Mouse (Mus musculus) CH12.LX (cell line): Measurements from ENCODE around the gene Zbtb37. TPM values are rescaled to one million over a fixed set of nuclear protein-coding genes. Genes with fewer than 3 reads are reported as not detected.
"Not testable (repeated sequence)": the region's sequence is repeated elsewhere in the genome, so short reads cannot be mapped to it uniquely, and the experiment has no call there.

Source experiments
- DNase-seq: peaks from one replicate; pipeline ENCODE4 v3.0.0-alpha.2; 2013; ENCODE audit errors: extremely low read depth
- H3K27ac ChIP-seq: 2 replicates; pipeline ENCODE4 v1.5.1; 2012; ENCODE audit warnings: low read depth, mild to moderate bottlenecking, control low read depth, moderate library complexity; ENCODE audit not compliant: insufficient read depth
- H3K27me3 ChIP-seq: replicated peaks from 2 replicates; pipeline ENCODE3; 2012; ENCODE audit warnings: inconsistent platforms
- H3K36me3 ChIP-seq, 2 experiments: replicated peaks in 1 of 2; 2 replicates each; pipeline versions ENCODE3 to v1.6.1; 2012; ENCODE audit warnings: inconsistent platforms in 1 of 2, low read length in 1 of 2, mild to moderate bottlenecking in 1 of 2, mixed read lengths in 1 of 2, moderate library complexity in 1 of 2; ENCODE audit not compliant: control insufficient read depth in 1 of 2, insufficient read depth in 1 of 2
- H3K4me1 ChIP-seq, 2 experiments: 2 replicates each; pipeline ENCODE4 v1.6.1; 2012; ENCODE audit warnings: inconsistent platforms in 1 of 2, moderate library complexity in 1 of 2; ENCODE audit not compliant: insufficient read depth in 2 of 2, control insufficient read depth in 1 of 2
- H3K4me2 ChIP-seq: 2 replicates; pipeline ENCODE4 v1.6.1; 2012; ENCODE audit warnings: low read depth, mild to moderate bottlenecking, control low read depth; ENCODE audit not compliant: poor library complexity, insufficient read depth, severe bottlenecking
- H3K4me3 ChIP-seq, 3 experiments: fragments of 150-350 bp in 1 of 3; sonication (generic) in 1 of 3; replicated peaks in 1 of 3; 2 replicates each; pipeline versions ENCODE3 to v1.5.1; 2011 to 2012; ENCODE audit warnings: low read depth in 2 of 3, low read length in 2 of 3, mild to moderate bottlenecking in 2 of 3, moderate library complexity in 2 of 3, control low read depth in 1 of 3, improper control_type of control experiment in 1 of 3, inconsistent platforms in 1 of 3, mixed read lengths in 1 of 3; ENCODE audit not compliant: poor library complexity in 1 of 3
- H3K79me2 ChIP-seq: replicated peaks from 2 replicates; pipeline ENCODE4 v1.6.1; 2012; ENCODE audit warnings: mild to moderate bottlenecking, moderate library complexity; ENCODE audit not compliant: control insufficient read depth, poor library complexity, insufficient read depth, severe bottlenecking; ENCODE audit errors: extremely low read depth
- H3K9ac ChIP-seq: 2 replicates; pipeline ENCODE4 v1.6.1; 2012; ENCODE audit warnings: low read depth, mild to moderate bottlenecking, control low read depth, moderate library complexity; ENCODE audit not compliant: insufficient read depth
- H3K9me3 ChIP-seq: replicated peaks from 2 replicates; pipeline ENCODE3; 2012; ENCODE audit warnings: low read length, inconsistent platforms, mixed read lengths
- ETS1 ChIP-seq: conservative IDR thresholded peaks from 2 replicates; pipeline ENCODE4 v1.6.1; 2012; ENCODE audit warnings: low read depth, mild to moderate bottlenecking, inconsistent platforms, low read length, improper control_type of control experiment, moderate library complexity
- HCFC1 ChIP-seq: IDR thresholded peaks from 2 replicates; pipeline ENCODE4 v1.6.1; 2012; ENCODE audit warnings: low read depth, mild to moderate bottlenecking, inconsistent platforms, low read length, improper control_type of control experiment
- IRF4 ChIP-seq: IDR thresholded peaks from 2 replicates; pipeline ENCODE4 v1.6.1; 2014; ENCODE audit warnings: low read depth, mild to moderate bottlenecking, inconsistent platforms, low read length, improper control_type of control experiment
- JUN ChIP-seq: IDR thresholded peaks from 2 replicates; pipeline ENCODE4 v1.6.1; 2011; ENCODE audit warnings: low read depth, mild to moderate bottlenecking, low read length, improper control_type of control experiment, moderate library complexity; ENCODE audit not compliant: insufficient read depth
- MAFK ChIP-seq: IDR thresholded peaks from 2 replicates; pipeline ENCODE4 v1.6.1; 2011; ENCODE audit warnings: low read length, improper control_type of control experiment; ENCODE audit not compliant: insufficient replicate concordance
- MAX ChIP-seq: IDR thresholded peaks from 2 replicates; pipeline ENCODE4 v1.6.1; 2011; ENCODE audit warnings: low read length, improper control_type of control experiment
- MAZ ChIP-seq: IDR thresholded peaks from 2 replicates; pipeline ENCODE4 v1.6.1; 2012; ENCODE audit warnings: low read depth, mild to moderate bottlenecking, inconsistent platforms, low read length, improper control_type of control experiment, moderate library complexity
- MXI1 ChIP-seq: IDR thresholded peaks from 2 replicates; pipeline ENCODE4 v1.6.1; 2011; ENCODE audit warnings: mild to moderate bottlenecking, low read depth, low read length, improper control_type of control experiment
- MYC ChIP-seq: IDR thresholded peaks from 2 replicates; pipeline ENCODE4 v1.6.1; 2011; ENCODE audit warnings: low read depth, mild to moderate bottlenecking, improper control_type of control experiment, low read length
- POLR2A ChIP-seq: IDR thresholded peaks from 2 replicates; pipeline ENCODE4 v1.6.1; 2011; ENCODE audit warnings: low read depth, mild to moderate bottlenecking, improper control_type of control experiment, low read length
- SIN3A ChIP-seq: IDR thresholded peaks from 2 replicates; pipeline ENCODE4 v1.6.1; 2012; ENCODE audit warnings: low read length, improper control_type of control experiment, inconsistent platforms
- SMC3 ChIP-seq: IDR thresholded peaks from 2 replicates; pipeline ENCODE4 v1.6.1; 2011; ENCODE audit warnings: low read depth, low read length, improper control_type of control experiment
- TBP ChIP-seq: conservative IDR thresholded peaks from 2 replicates; pipeline ENCODE4 v1.6.1; 2011; ENCODE audit warnings: low read depth, low read length, improper control_type of control experiment
- TCF12 ChIP-seq: IDR thresholded peaks from 2 replicates; pipeline ENCODE4 v1.6.1; 2014; ENCODE audit warnings: low read depth, mild to moderate bottlenecking, inconsistent platforms, low read length, improper control_type of control experiment
- ZC3H11A ChIP-seq: IDR thresholded peaks from 2 replicates; pipeline ENCODE4 v1.6.1; 2012; ENCODE audit warnings: low read depth, mild to moderate bottlenecking, inconsistent platforms, low read length, improper control_type of control experiment
- dilution Hi-C: fragments of 300-500 bp; cut with MboI; formaldehyde crosslinking; loops from 2 replicates; pipeline ENCODE4 v1.14.3; 2020; ENCODE audit warnings: low sequenced_read_pairs; ENCODE audit not compliant: extremely low pct_unique_long_range_greater_than_20kb, extremely low pct_ligation_motif_present
- in situ Hi-C: fragments of 300-500 bp; cut with MboI; formaldehyde crosslinking; loops from 3 replicates; pipeline ENCODE4 v1.14.3; 2019; ENCODE audit warnings: low sequenced_read_pairs, low pct_ligation_motif_present, low pct_unique_long_range_greater_than_20kb, mixed read lengths
- polyA plus RNA-seq: library from polyadenylated mRNA; unstranded; fragments of >175 nt; gene quantifications from 2 replicates; pipeline ENCODE4 v1.2.1, GENCODE M21; 2012; ENCODE audit warnings: low read depth; ENCODE audit not compliant: insufficient read length
- total RNA-seq, 2 experiments: library from RNA; depleted of rRNA; stranded (reverse); fragments of 300-350 nt in 1 of 2; fragments of >200 nt in 1 of 2; gene quantifications; 2 replicates each; pipeline ENCODE4 v1.2.3; 2012 to 2014

Gene Zbtb37
- total and polyA plus RNA-seq, 3 experiments: 4.5 to 4.8 (median 4.7) TPM

GRCm38 (mm10) chr1:160985477-160985876, 49.2 kb downstream of the Zbtb37 start:
- H3K79me2 ChIP-seq: peaks cover 40% of the 10 kb centered on the region
- H3K4me2 ChIP-seq: peak overlapping the region; percentile 53
- dilution Hi-C loops (no loop called here), in situ Hi-C loops (no loop called here)
- no peak for DNase-seq
- peak overlapping the region; percentile 76 for H3K27ac ChIP-seq
- H3K36me3 ChIP-seq: peaks cover 4 to 27% of the 10 kb centered on the region in 2 experiments
- H3K4me3 ChIP-seq: peak overlapping the region; percentile 60 to 71 (median 63)
- H3K4me1 ChIP-seq: peaks cover 23 to 65% of the 10 kb centered on the region in 2 experiments
- H3K9me3 ChIP-seq: no peaks in the 10 kb centered on the region
- no peaks in the 10 kb centered on the region for H3K27me3 ChIP-seq
- peak overlapping the region; percentile 80 for H3K9ac ChIP-seq
- no peak for TF ChIP-seq HCFC1
- TF ChIP-seq SMC3: no peak
- no peak for TF ChIP-seq POLR2A
- peak; percentile 64 for TF ChIP-seq MAX
- no peak for TF ChIP-seq JUN
- no peak for TF ChIP-seq TCF12
- TF ChIP-seq SIN3A: peak; percentile 72
- TF ChIP-seq MYC: peak; percentile 70
- TF ChIP-seq MXI1: peak; percentile 81; the same call in 1 of the 2 replicates
- no peak for TF ChIP-seq ETS1
- TF ChIP-seq ZC3H11A: no peak
- TF ChIP-seq MAFK: no peak
- TF ChIP-seq, all 38 proteins: peak for 4

DNA sequence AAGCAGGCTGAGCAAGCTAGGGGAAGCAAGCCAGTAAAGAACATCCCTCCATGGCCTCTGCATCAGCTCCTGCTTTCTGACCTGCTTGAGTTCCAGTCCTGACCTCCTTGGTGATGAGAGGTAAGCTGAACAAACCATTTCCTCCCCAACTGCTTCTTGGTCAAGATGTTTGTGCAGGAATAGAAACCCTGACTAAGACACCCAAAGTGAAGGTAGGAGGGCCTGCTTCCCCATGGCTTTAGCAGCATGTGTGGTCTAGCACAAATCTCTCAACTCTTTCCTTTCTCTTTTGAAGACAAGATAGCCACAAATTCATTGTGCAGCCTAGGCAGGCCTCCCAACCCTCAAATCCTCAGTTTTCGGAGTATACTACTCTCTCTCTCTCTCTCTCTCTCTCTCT, 49.9 kb downstream of the Zbtb37 start:
- dilution Hi-C loops, DNase-seq: not testable (repeated sequence)

More for the DNA sequence above, 49.9 kb downstream of the Zbtb37 start:
- H3K27me3 ChIP-seq, H3K9me3 ChIP-seq, in situ Hi-C loops: not testable (repeated sequence)
- TF ChIP-seq TBP (0 out of 2 replicates have a peak, but pooled peaks have one; percentile 18), MAZ (peak; percentile 34; the same call in 1 of the 2 replicates), IRF4 (0 out of 2 replicates have a peak, but pooled peaks have one; percentile 1), TCF12 (0 out of 2 replicates have a peak, but pooled peaks have one; percentile 35), POLR2A (0 out of 2 replicates have a peak, but pooled peaks have one; percentile 11)
- Histone ChIP-seq H3K79me2 (peaks cover 36% of the 10 kb centered on the region), H3K4me2 (peak overlapping the region; percentile 53), H3K9ac (peak overlapping the region; percentile 80), H3K4me1 (peaks cover 23 to 59% of the 10 kb centered on the region in 2 experiments), H3K27ac (peak overlapping the region; percentile 88), H3K4me3 (peak overlapping the region; percentile 55 to 71 (median 60)), H3K36me3 (peaks cover 0 to 23% of the 10 kb centered on the region in 2 experiments)
